Mouse (Mus musculus): ENCODE measurements around the gene Mog.

DNA sequence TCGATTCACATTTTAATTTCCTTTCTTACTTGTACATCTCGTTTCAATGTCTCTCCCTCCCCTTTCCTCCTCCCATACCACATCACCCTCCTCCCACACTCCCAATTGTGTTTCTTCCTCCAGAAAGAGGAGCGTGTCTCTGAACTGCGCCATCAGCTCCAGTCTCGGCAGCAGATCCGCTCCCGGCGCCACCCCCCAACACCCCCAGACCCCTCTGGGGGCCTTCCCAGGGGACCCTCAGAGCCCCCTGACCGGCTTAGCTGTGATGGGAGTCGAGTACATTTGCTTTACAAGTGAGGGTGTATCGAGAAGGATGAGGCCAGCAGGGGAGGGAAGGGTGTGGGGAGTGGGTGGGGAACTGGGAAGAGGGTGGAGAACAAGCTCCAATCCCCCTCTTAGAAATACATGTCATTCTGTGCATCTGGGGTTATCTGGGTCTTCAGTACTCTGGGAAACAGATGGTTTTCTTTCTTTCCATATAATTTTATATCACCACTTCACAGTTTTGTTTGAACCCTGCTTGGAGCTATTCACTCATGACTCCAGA lies 49.6 kb upstream of the Mog start:
- TF ChIP-seq USF1 (IDR thresholded peaks at IDR 0.05; ENCODE audit: low read depth) (no peak), POLR2A (IDR thresholded peaks at IDR 0.05; ENCODE audit: insufficient read length, low read depth) (no peak), TCF12 (IDR thresholded peaks at IDR 0.05; ENCODE audit: insufficient read depth, poor library complexity, severe bottlenecking) (no peak)
